Mouse (Mus musculus) spleen, postnatal 36 days (tissue): Measurements from ENCODE around the gene Armc6.

Experiments
- DNase-seq, 2 experiments: peaks; one replicate each; pipeline ENCODE4 v3.0.0; 2022; ENCODE audit warnings: low spot score in 2 of 2, mixed read lengths in 1 of 2

Gene Armc6

DNA sequence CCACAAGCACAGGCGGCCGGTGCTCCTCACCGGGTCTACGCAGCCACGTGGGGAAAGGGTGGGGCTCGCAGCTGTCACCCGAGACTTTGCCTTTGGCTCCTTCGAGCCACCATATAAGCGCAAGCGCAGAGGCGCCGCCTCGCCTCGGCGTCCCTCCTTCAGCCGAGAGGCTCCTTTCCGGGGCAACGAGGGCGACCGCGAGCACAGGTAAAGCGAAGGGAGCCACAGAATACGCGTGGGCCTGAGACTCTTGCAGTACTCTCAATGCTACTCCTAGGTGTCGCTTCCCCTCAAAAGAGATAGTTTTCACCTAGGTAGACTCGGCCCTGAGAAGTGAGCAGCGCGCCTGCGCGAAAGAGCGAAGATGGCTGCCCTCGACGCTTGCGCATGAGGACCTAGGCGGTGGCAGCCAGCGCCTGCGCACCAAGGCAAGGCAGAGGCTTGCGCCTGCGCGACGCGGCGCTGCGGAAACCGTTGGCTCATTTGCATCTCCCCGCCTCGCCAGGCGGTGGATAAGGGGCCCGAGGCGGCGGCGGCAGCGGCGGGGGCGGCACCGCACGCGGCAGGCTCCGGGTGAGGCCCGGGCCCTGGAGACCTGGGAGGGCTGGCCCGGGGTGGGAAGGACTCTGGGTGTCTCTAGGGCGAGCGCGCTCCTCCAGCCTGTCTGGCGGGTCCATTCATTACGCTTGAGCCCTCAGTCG is at the start of gene Armc6, which contains the start of gene Sugp2:
Armc6 (minus strand) TSS at position 387 of the 701 bp plus-strand sequence.
Sugp2 (plus strand) TSS at position 147 of the 701 bp plus-strand sequence.
- peak; percentile 96 for DNase-seq

DNA sequence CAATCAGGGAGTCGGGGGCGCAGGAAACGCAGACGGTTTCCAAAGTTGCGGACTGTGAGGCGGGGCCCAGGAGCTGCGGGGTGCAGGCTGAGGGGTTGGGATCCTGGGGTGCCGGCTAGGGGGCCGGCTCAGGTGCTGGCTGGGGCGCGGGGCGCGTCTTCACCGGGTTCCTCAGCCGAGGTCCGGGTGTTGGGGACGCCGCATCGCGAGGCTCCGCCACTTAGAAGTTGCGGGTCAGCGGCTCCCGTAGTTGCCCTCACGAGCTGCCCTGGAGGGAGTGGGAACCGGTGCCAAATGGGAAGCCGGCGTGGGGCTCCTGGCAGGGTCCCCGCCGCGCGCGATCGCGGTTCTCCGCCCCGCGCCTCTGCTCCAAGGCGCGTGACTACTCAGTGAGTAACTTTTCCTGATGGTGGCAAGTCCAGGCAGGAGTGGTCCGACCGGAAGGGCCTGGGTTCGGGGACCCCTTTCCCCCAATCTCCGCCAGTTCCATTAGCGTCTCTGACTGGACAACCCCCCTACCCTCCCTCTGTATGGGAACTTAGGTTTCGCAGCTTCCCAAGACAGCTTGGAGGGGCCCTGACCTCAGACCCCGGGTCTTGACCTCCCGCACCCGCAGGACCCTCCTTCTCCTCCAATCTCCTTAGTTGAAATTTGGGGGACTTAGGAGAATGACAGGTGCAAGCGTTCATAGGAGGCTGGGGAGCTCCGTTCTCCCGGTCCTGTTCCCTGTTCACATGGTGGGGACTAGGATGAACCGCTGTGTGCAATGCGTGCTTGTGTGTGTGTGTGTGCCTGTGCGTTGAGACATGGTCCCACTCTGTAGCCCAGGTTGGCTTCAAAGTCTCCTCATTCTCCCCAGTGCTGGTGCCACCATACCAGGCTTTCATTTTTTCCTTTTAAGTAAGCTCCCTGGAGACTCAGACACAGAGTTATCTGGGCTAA is 49.1 kb upstream of the Armc6 start:
- DNase-seq = peak in 1 of 2 experiments; percentile 10

DNA sequence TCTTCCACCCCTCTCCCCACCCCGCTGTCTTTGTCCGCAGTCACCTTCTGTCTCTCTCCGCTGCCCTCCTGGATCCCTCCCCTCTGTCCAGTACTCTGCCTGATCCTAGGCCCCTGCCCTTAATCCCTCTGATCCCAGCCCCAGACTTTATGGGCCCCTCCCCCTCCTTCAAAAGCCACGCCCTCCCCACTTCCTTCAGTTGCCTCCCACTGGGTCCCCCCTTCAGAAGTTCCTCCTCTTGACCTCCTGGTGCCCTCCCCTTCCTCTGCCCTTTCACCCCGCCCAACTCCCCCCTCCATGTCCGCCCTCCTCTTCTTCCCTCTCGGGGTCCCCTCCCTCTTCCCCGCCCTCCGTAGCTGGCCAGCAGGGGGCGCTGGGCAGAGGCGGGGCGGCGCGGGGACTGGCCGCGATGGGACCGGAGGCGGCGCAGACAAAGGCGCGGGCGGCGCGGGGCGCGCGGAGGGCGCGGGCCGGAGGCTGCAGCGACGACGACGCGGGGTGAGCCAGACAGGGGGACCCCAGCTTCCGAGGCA is 48.4 kb upstream of the Armc6 start, which contains the start of gene Homer3:
Homer3 (plus strand) TSS at position 225 of the 533 bp plus-strand sequence.
- peak; percentile 92 to 93 for DNase-seq

DNA sequence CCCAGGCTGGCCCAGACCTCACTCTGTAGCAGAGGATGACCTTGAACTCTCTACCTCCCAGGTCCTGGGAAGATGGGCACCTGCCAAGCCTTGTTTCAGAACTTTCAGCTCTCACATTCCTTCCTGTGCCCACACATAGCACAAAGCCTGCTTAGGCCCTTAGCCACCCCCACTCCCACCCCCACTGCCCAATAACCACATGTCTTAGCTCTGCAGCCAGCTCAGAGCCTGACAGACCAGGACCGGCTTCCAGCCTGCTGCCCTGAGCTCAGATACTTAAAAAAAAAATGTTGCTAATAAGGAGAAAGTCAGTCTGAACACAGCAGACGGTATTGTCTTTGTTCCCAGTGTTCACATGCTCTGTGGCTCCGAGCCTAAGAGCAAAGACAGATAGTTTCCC is 46.7 kb upstream of the Armc6 start:
- no peak for DNase-seq

DNA sequence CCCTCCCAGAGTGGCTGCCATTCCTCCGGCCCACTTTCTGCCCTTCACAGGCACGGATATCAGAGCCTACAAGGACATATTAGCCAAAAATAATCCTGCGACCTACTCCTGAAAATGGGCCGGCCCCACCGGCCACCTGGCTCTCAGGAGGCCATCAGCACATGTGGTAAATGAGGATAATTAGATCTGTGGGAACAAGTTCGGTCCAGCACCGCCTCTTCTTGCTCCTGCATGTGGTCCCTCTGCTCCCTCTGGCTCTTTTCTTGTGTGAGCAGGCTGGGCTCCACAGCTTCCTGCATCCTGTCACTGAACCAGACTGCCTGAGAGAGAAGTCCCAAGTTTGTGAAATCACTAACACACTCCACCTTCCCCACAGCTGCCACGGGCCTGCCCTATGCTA is 45.0 kb upstream of the Armc6 start:
- no peak for DNase-seq

DNA sequence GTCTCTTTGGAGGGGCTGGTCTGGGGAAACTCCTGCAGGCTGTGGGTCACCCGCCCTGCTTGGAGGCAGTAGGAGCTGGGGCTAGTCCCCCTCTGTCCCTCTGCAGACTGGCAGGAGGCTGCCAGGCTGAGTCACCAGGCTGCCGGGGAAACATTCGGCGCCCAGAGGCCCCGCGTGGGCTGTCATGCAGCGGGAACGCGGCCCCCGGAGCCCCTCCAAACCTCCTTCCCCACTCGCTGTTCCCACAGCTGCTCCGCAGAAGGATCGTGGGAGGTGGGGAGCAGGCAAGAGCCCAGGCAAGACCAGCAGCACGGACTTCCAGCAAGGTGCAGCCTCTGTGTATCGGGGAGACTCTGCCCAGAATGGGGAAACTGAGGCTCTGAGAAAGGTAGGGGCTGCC is 43.9 kb upstream of the Armc6 start:
- no peak for DNase-seq

DNA sequence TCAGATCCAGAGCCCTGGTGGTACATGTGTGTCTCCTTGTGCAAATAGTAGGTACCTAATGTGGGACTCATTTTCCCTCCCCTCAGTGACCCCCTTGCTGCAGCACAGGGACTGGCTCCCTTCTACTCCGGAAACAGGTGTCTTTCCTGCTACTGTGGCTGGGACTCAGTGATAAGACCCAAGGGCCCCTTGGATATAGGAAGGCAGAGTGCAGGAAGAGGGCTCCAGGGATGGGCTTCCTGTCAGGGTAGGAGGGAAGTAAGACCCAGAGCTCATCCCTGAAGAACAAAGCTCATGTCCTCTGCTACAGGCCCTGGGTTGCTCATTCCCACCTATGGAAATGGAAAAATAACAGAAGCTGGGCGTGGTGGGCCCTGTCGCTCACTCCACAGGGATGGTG is 42.2 kb upstream of the Armc6 start:
- DNase-seq = no peak

DNA sequence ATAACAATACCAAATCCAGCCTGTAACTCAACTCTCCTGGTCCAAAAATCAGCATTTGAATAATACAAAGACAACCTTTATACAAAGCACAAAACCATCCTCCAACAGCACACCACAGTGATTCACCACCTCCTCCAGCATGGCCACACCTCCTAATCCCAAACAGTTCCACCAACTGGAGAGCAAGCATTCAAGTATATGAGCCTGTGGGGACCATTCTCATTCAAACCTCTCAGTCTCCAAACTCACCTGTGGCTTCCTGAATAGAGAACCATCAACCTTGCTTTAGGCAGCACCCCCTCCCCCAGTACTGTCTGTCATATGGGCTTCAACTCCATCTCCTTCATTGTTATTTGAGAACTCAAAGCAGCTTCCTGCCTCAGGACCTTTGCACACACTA is 40.1 kb upstream of the Armc6 start:
- DNase-seq = no peak

DNA sequence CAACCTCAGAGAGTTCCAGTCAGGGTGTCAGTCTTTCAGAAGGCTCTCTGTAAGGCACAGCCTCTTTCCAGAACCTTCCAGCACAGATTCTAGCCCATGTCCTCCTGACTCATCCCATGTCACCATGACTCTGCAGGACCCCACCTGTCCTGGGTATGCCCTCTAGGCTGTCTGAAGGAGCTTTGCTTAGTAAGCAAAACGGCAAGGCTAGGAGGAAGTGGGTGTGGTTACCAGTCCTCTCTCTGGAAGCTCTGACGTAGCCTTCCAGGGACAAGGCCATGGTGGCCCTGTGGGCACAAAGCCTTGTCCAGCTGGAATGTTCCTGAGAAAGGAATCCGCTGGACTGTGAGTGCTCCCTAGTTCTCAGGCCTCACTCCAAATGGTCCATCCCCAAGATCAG is 38.7 kb upstream of the Armc6 start:
- DNase-seq = peak; percentile 13 to 37

DNA sequence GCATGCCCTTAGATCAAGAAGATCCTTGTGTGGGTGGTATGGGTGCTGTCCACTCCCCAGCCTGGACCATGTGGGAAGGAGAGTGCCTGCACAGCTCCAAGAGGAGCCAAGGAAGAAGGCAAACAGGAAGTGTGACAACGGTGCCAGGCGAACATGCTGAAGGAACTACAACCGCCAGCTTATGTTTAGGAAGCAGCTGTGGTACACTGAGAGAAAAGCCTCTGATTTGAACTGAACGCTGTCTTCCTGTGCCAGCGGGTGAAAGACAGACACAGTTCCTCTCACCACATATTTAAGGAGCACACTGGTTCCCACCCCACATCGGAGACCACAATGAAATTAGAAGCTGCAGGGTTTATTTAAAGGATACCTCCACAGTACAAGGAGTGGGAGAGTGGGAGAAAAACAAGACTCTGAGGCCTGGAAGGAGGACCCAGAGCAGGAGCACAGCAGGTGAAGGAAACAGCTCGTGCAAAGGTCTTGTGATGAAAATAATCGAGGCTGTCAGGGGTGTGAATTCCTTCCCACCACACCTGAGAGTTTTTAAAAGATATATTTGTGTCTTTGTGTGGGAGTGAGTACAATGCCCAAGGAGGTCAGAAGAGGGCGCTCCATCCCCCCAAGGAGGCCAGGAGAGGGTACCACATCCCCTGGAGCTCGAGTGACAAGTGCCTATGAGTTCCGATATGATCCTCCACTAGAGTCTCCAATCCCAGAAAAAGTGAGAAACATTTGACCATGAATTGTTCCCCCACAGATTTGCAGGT is 34.7 kb upstream of the Armc6 start:
- no peak for DNase-seq

DNA sequence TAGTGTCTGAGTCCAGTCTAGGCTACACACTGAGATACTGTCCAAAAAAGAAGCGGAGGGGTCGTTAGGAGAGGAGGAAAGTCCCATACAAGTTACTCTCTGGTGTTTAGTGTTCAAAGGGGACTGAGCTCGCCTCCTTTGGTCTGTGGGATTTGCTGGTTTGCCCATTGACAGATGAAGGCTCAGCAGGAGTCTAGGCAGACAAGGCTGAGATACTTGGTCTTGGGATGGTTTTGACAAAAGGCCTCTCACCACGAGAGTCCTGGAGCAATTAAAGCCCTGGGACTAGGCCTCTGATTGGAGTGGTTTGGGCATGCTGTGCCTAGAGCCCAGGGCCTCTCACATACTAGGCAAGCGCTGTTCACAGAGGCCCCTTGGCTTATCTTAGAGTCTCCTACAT is 34.0 kb upstream of the Armc6 start:
- no peak for DNase-seq

DNA sequence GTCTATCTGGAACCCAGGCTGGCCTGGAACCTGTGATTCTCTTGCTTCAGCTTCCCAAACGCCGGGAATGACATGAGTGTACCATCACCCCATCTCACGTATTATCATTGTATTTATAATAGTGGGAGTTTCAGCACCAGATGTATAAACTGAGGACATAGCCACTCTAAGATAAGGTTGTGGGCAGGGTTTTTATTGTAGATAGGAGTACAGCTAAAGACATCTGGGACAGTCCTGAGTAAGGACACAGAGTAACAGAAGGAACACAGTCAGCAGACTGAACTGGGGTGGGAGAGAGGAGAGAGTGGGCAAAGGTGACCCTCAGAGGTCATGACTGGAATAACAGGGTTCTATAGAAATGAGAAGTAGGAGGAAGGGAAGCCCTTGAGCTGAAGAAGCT is 33.4 kb upstream of the Armc6 start:
- no peak for DNase-seq

DNA sequence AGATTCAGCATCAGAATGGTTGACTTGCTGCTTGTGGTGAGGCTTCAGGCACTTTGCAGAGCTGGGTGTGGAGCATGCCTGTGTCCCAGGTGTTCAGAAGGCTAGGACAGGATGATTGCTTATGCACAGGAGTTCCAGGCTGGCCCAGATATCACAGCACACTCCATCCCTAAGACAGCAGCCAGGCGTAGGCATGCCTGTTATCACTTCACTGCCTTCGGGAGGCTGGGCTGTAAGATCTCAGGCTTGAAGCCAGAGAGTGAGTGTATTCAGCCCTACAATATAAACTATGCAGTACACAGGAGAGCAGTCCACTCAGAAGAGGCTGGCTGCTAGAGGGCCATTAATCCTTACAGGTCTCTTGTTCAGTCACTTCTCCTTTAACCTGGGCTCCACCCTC is 24.8 kb upstream of the Armc6 start:
- DNase-seq = peak in 1 of 2 experiments; percentile 24

DNA sequence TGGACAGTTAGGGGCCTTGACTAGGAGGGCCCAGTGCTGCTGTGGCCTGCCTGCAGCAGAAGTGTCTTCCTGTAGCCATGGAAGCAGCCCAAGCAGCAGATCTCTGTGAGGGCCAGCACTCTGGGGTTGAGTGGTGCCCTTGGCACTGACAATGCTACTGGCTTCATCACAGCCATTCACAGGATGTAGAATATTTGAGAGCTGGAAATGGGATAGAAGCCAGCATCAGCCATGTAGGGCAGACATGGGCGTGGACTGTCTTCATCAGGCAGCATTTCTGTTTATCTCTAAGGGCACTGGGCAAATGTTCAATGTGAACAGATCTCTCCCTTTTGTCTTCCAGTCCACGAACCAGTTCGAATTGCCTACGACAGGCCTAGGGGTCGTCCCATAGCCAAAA is 24.3 kb upstream of the Armc6 start:
- DNase-seq = peak in 1 of 2 experiments; percentile 22

DNA sequence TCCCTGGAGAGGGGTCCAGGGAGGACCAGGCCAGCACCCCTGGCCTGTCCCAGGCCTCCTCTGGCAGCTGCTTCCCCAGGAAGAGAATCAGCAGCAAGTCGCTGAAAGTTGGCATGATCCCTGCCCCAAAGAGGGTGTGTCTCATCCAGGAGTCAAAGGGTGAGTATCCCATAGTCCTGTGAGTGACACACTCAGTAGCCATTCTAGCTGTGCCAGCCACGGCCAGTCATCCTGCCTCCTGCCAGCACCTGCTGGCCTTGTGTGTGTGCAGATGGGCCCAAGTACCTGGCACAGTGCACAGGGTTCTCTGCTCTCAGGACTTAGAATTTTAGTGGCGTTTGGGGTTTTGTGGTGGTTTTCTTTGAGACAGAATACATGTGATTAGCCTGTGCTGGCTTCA is 23.2 kb upstream of the Armc6 start:
- no peak for DNase-seq

DNA sequence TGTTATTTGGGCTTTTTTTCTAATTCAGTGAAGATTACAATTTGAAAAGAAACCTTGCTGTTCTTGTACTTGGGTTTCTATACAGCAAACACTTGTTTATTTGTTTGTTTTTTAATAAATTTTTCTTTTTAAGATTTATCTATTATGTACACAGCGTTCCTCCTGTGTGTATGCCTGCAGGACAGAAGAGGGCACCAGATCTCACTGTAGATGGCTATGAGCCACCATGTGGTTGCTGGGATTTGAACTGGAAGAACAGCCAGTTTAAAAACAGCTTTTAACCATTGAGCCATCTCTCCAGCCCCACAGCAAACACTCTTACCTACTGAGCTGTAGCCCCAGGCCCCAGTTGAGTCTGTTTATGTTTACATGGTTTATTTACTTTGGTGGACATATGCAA is 20.4 kb upstream of the Armc6 start:
- no peak for DNase-seq

DNA sequence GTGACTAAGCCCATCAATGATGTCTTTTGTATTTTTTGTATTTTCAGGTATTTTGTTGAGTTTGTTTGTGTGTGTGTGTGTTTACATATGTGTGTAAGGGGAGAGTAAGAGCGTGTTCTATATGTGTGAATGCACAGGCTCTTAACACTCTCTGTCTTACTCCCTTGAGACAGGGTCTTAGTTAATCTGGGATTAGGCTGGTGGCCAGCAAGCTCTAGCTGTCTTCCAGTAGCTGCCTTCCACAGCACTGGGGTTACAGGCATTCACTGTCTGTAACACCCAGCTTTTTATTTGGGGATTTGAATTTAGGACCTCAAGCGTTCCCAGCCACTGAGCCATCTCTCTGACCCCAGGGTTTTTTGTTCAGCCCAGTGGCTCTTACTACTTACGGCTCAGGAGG is 13.6 kb upstream of the Armc6 start:
- DNase-seq = no peak

DNA sequence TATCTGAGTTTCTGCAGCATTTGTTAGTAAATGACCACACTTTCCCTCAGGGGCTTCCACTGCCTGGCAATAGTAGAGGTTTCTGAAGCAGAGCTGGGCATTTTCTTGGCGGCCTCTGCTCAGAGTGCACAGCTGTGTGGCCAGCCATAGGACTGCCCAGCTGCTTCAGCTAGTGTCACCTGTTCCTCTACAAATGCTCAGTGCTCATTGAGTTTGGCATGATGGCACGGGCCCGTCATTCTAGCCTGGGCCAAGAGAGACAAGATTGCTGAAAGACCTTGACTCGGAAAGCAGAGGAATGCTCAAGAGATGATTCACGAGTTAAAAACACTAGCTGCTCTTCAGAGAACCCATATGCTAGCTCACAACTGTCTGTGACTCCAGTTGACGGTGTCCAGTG is 12.4 kb upstream of the Armc6 start:
- no peak for DNase-seq

DNA sequence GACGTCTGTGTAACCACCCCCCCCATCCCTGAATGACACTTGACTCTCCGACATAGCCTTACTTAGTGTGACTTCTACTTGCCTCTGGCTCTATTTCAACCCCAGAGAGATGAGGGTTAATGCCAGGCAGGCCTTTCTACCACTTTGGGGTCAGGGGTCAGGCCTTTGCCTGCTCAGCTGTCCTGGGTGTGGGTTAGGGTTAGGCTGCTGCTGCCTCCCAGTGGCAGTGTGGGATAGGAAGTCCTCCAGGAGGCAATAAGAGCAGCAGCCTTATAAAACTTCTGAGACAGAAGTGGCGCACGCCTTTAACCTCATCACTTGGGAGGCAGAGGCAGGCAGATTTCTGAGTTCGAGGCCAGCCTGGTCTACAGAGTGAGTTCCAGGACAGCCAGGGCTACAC is 6.4 kb upstream of the Armc6 start:
- DNase-seq = no peak

DNA sequence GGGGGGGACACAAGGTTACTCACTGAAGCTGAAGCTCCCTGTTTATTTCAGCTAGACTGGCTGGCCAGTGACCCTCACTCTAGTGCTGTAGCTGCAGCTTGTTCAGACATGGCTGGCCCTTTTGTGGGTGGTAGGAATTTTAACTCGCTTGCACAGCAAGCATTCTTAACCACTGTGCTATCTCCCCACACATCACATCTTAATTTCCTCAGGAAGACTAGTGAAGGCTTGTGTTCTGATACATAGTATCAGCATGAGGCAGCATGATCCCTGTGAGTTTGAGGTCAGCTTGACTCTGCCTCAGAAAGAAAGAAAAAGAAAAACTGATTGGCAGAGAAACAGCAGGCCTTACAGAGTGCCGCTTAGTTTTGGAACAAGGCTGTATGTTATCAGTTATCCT is 3.6 kb upstream of the Armc6 start:
- DNase-seq = no peak

DNA sequence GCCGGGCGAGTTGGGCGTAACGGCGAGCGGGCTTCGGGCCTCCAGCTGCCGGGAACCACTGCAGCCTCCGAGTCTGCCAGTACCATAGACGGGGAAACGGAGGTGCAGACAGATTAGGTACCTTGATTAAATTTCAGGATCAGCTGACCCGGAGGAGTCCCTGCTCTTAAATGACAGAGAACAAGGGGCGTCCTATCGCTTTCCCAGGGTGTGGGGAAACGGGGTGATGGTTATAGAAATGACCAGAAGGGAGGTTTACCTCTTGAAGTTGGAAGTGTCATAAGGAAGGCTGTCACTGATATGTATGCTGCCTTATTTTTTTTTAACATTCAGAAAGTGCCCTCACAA is 489 bp upstream of the Armc6 start:
- no peak for DNase-seq

DNA sequence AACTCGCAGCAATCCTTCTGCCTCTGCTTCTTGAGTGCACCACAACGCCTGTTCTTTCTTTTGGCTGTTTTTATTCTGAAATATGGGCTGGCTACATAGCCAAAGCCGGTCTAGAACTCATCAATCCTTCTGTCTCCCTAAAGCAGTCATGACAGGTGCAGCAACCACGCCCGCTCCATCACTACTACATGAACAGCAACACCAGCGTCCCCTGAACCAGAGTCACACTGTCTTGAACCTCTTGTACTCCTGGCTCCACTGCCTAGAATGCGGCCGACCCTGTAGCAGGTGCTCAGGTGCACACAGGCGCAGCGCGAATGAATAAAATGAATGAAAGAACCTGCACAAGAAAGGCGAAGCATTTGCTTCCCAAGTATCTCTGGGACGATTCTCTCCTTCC is 660 bp downstream of the Armc6 start:
- no peak for DNase-seq
